Mouse (Mus musculus) megakaryocyte-erythroid progenitor cell, adult 5 weeks (primary cell): Measurements from ENCODE around the gene Olfr1033. TPM values are rescaled to one million over a fixed set of nuclear protein-coding genes. Genes with fewer than 3 reads are reported as not detected.

ENCODE experiments used
- polyA plus RNA-seq: library from polyadenylated mRNA; stranded (reverse); fragments of >175 nt; gene quantifications from 2 replicates; pipeline ENCODE4 v1.2.3, GENCODE M21; 2012

Gene Olfr1033
- polyA plus RNA-seq = 0.02 TPM in 1 of 2 replicates, not detected in the other

DNA sequence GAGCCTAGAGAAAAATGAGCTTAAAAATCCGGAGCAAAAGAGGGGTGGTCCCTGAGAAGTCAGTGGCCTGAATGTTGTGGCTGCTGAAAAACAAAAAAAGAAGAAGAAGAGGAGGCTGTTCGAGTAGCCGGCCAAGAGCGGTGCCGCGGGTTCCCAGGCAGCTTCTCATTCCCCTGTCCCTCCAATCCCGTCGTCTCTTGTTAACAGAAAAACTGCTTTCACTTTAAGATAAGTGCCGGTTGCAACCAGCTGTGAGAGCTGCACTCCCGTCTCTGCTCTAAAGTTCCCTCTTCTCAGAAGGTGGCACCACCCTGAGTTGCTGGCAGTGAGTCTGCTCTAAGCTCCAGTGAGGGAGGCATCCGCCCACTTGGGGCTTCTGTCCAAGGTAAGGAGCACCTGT lies at the start of gene Olfr1033:
Gene Olfr1033, plus strand, starts transcription at position 228 of the 400 bp plus-strand sequence.

GRCm38 (mm10) chr2:85973595-85973994 lies 46.8 kb upstream of the Olfr1033 start, which contains the start of gene Olfr1029:
Gene Olfr1029 (plus strand): TSS chr2:85973895.

GRCm38 (mm10) chr2:85978976-85979375 lies 41.5 kb upstream of the Olfr1033 start, which contains the start of gene Olfr1030:
Gene Olfr1030 (plus strand): TSS chr2:85979276.

GRCm38 (mm10) chr2:85990004-85990403 lies 30.4 kb upstream of the Olfr1033 start, which contains the start of gene Olfr1031:
Gene Olfr1031 (plus strand): TSS chr2:85990304.

GRCm38 (mm10) chr2:86005240-86005639 lies 15.2 kb upstream of the Olfr1033 start, which contains the start of gene Olfr1032:
Gene Olfr1032 (plus strand): TSS chr2:86005540.

DNA sequence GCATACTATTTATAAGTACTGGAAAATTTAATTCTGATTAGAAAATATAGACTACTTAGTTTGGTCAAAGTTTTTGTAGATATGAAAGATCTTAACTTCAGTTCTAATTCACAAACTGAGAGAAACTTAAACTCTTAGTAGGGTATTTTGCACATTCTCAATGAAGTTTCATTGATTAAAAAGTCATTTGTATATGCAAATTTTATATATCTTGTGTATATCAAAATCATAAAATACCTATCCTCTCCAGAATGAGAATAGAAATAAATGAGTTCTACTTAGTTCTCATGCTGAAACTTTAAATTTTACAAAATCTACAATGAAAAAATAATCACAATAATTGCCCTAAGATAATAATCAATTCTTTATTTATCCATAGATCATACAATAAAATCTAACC lies 25.1 kb downstream of the Olfr1033 start, which contains the start of gene Olfr1034:
Gene Olfr1034, plus strand, starts transcription at position 301 of the 400 bp plus-strand sequence.

GRCm38 (mm10) chr2:86073692-86074091 lies 53.3 kb downstream of the Olfr1033 start, which contains the start of gene Olfr1036:
Gene Olfr1036 (plus strand): TSS chr2:86073992.

DNA sequence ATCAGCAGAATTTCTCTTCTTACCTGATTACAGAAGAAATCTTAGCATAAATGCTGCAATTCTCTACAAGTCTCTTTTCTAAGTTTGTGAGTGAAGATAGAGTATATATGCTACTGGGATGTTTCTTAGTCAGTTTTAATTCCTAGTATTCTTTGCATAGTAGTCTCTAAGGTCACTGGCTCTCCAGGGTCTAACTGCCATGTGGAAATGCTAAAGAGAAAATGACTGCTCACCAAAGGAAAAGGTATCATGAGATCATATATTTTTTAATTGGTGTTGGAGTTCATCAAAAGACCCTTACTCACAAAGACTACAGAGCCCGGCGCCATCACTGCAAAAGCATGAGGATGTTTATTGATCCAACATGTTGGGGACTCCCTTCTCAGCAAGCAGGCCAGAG lies 66.9 kb downstream of the Olfr1033 start, which contains the start of gene Olfr1037:
Gene Olfr1037, minus strand, starts transcription at position 101 of the 400 bp plus-strand sequence.

Other genes starting within 250 kb of the Olfr1033 start
- not detected in 2 replicates for gene Olfr1014, start 247.9 kb upstream of the Olfr1033 start, polyA plus RNA-seq
- not detected in 2 replicates for gene Olfr1015, start 238.6 kb upstream of the Olfr1033 start, polyA plus RNA-seq
- gene Olfr1016, start 218.1 kb upstream of the Olfr1033 start, polyA plus RNA-seq = not detected in 2 replicates
- gene Olfr1018, start 202.2 kb upstream of the Olfr1033 start, polyA plus RNA-seq = not detected in 2 replicates
- gene Olfr1019, start 175.2 kb upstream of the Olfr1033 start, polyA plus RNA-seq = not detected in 2 replicates
- not detected in 2 replicates for gene Olfr1020, start 173.6 kb upstream of the Olfr1033 start, polyA plus RNA-seq
- gene Olfr1022, start 152.0 kb upstream of the Olfr1033 start, polyA plus RNA-seq = not detected in 2 replicates
- gene Olfr1023, start 135.0 kb upstream of the Olfr1033 start, polyA plus RNA-seq = not detected in 2 replicates
- not detected in 2 replicates for gene Olfr1024, start 115.6 kb upstream of the Olfr1033 start, polyA plus RNA-seq
- not detected in 2 replicates for gene Olfr1025-ps1, start 105.4 kb upstream of the Olfr1033 start, polyA plus RNA-seq
- not detected in 2 replicates for gene Olfr1026, start 99.1 kb upstream of the Olfr1033 start, polyA plus RNA-seq
- not detected in 2 replicates for gene Olfr1028, start 70.2 kb upstream of the Olfr1033 start, polyA plus RNA-seq
- not detected in 2 replicates for gene Olfr1029, start 46.7 kb upstream of the Olfr1033 start, polyA plus RNA-seq
- not detected in 2 replicates for gene Olfr1030, start 41.4 kb upstream of the Olfr1033 start, polyA plus RNA-seq
- not detected in 2 replicates for gene Olfr1031, start 30.3 kb upstream of the Olfr1033 start, polyA plus RNA-seq
- gene Olfr1032, start 15.1 kb upstream of the Olfr1033 start, polyA plus RNA-seq = not detected in 2 replicates
- gene Olfr1034, start 25.2 kb downstream of the Olfr1033 start, polyA plus RNA-seq = not detected in 2 replicates
- gene Olfr1036, start 53.4 kb downstream of the Olfr1033 start, polyA plus RNA-seq = not detected in 2 replicates
- gene Olfr1037, start 66.8 kb downstream of the Olfr1033 start, polyA plus RNA-seq = not detected in 2 replicates
- 0.02 TPM in 1 of 2 replicates, not detected in the other for gene Olfr1039, start 115.3 kb downstream of the Olfr1033 start, polyA plus RNA-seq
- not detected in 2 replicates for gene Olfr1040, start 126.1 kb downstream of the Olfr1033 start, polyA plus RNA-seq
- gene Olfr1042, start 141.2 kb downstream of the Olfr1033 start, polyA plus RNA-seq = not detected in 2 replicates
- gene Olfr1043, start 146.9 kb downstream of the Olfr1033 start, polyA plus RNA-seq = not detected in 2 replicates
- not detected in 2 replicates for gene Olfr1044, start 157.2 kb downstream of the Olfr1033 start, polyA plus RNA-seq
- gene Olfr52, start 165.1 kb downstream of the Olfr1033 start, polyA plus RNA-seq = not detected in 2 replicates
- not detected in 2 replicates for gene Olfr1045, start 182.4 kb downstream of the Olfr1033 start, polyA plus RNA-seq
- gene Olfr1046, start 198.7 kb downstream of the Olfr1033 start, polyA plus RNA-seq = not detected in 2 replicates
- gene Olfr1047, start 210.8 kb downstream of the Olfr1033 start, polyA plus RNA-seq = not detected in 2 replicates
- not detected in 2 replicates for gene Olfr1048, start 219.7 kb downstream of the Olfr1033 start, polyA plus RNA-seq
- not detected in 2 replicates for gene Olfr1049, start 237.7 kb downstream of the Olfr1033 start, polyA plus RNA-seq